Mouse (Mus musculus): ENCODE measurements around the gene Sh3bp4.
A peak's percentile ranks its signal among the peaks of the same experiment; 100 is the strongest.

Gene Sh3bp4

GRCm38 (mm10) chr1:89071371-89072142, 1.3 kb downstream of the Sh3bp4 start:
- peak; percentile 46 for DNase-seq (ENCODE audit: low read depth)

- DNase-seq (ENCODE audit: low read depth): no peak
Observed at GRCm38 (mm10) chr1:89072143-89072990, 2.2 kb downstream of the Sh3bp4 start.

GRCm38 (mm10) chr1:89073291-89073846, 3.2 kb downstream of the Sh3bp4 start:
- DNase-seq (ENCODE audit: low read depth): no peak

GRCm38 (mm10) chr1:89074678-89075077, 4.5 kb downstream of the Sh3bp4 start:
- peak; percentile 41 for DNase-seq (ENCODE audit: low read depth)

- no peak for DNase-seq (ENCODE audit: low read depth)
Observed at GRCm38 (mm10) chr1:89075120-89075519, 4.9 kb downstream of the Sh3bp4 start.

GRCm38 (mm10) chr1:89076777-89077176, 6.6 kb downstream of the Sh3bp4 start:
- no peak for DNase-seq (ENCODE audit: low read depth)

- DNase-seq (ENCODE audit: low read depth): no peak
Observed at GRCm38 (mm10) chr1:89078240-89078639, 8.0 kb downstream of the Sh3bp4 start.

GRCm38 (mm10) chr1:89078730-89079129, 8.5 kb downstream of the Sh3bp4 start:
- DNase-seq (ENCODE audit: low read depth): peak; percentile 83

- peak; percentile 41 for DNase-seq (ENCODE audit: low read depth)
Observed at GRCm38 (mm10) chr1:89079239-89079638, 9.0 kb downstream of the Sh3bp4 start.

- DNase-seq (ENCODE audit: low read depth): no peak
Observed at GRCm38 (mm10) chr1:89080371-89080770, 10.2 kb downstream of the Sh3bp4 start.

GRCm38 (mm10) chr1:89080795-89081194, 10.6 kb downstream of the Sh3bp4 start:
- DNase-seq (ENCODE audit: low read depth): no peak

- DNase-seq (ENCODE audit: low read depth): no peak
Observed at GRCm38 (mm10) chr1:89081371-89081770, 11.2 kb downstream of the Sh3bp4 start.

- DNase-seq (ENCODE audit: low read depth): no peak
Observed at GRCm38 (mm10) chr1:89082171-89082882, 12.1 kb downstream of the Sh3bp4 start.

- DNase-seq (ENCODE audit: low read depth): no peak
Observed at GRCm38 (mm10) chr1:89086575-89087153, 16.4 kb downstream of the Sh3bp4 start.

GRCm38 (mm10) chr1:89088144-89088543, 17.9 kb downstream of the Sh3bp4 start:
- DNase-seq (ENCODE audit: low read depth): no peak

GRCm38 (mm10) chr1:89088748-89089288, 18.6 kb downstream of the Sh3bp4 start:
- DNase-seq (ENCODE audit: low read depth): no peak

GRCm38 (mm10) chr1:89089821-89090600, 19.8 kb downstream of the Sh3bp4 start:
- peak; percentile 28 for DNase-seq (ENCODE audit: low read depth)

- DNase-seq (ENCODE audit: low read depth): no peak
Observed at GRCm38 (mm10) chr1:89090676-89091075, 20.5 kb downstream of the Sh3bp4 start.

- DNase-seq (ENCODE audit: low read depth): no peak
Observed at GRCm38 (mm10) chr1:89092019-89092418, 21.8 kb downstream of the Sh3bp4 start.

GRCm38 (mm10) chr1:89092442-89092991, 22.3 kb downstream of the Sh3bp4 start:
- peak; percentile 74 for DNase-seq (ENCODE audit: low read depth)
